Mouse (Mus musculus): ENCODE results near the gene Dmtf1. TPM values are rescaled to one million over a fixed set of nuclear protein-coding genes. Genes with fewer than 3 reads are reported as not detected.

Dmtf1 gene
- total RNA-seq, 2 experiments from 2014 or later = 46.7 to 48.0 TPM

DNA sequence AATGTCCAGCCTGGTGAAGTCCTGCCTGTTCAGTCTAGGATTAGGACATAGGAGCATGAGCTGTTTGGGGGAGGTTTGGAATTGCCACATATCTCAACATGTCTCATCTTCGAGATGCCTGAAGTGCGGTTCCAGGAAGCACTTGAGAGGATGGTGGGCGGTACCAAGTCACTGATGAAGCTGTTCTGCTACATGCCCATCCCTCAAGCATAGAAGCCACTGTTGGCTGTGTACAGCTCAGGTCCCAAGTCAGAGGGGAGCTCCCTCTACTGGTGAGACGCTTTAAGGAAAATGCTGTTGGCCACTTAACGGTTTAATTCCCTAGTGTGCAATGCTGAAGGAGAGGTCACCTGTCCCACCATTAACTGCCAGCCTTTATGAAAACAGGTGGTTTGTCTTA lies 49.8 kb downstream of the Dmtf1 start:
- DNase-seq (ENCODE audit: extremely low spot score in 1 of 2, low spot score in 2 of 2) = peak; percentile 24 to 55
- intact Hi-C loops (cut with DNase I) = no loop called here

DNA sequence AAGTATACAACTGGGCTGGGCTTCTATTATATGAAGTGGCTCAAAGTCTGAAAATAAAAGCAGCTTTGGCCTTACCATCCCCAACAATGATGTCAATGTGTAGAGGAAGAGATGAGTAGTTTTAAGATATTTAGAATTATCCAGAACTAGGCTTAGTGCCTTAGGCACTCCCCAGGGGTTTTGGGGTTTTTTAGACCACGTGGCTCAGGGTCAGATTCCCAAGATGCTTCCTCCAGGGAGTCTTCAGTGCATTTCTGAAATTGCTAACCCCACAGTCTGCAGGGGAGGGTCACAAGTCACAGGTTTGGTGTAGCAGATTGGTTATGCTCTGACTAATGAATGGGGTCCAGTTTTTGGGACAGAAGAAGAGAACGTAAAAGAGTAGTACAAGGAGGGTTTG lies 50.3 kb downstream of the Dmtf1 start:
- no peak for DNase-seq (ENCODE audit: extremely low spot score in 1 of 2, low spot score in 2 of 2)
- intact Hi-C loops (cut with DNase I) = no loop called here

DNA sequence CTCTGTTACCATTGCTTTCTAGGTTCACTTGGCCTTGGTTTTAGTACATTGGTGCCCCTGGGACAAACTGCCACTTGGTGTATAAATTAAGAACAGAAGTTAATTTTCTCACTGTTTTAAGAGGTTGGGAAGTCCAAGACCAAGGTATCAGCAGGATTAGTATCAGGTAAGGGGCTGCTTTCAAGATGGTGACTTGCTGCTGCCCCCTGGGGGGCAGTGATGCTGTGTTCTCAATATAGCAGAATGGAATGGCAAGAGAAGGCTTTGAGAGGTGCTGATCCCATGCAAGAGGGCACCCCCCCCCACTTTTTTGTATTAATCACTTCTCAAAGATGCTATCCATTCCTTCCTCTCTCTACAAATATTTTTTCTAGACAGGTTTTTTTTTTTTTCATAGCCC lies 52.0 kb downstream of the Dmtf1 start:
- DNase-seq (ENCODE audit: extremely low spot score in 1 of 2, low spot score in 2 of 2) = no peak
- intact Hi-C loops (cut with DNase I) = no loop called here

DNA sequence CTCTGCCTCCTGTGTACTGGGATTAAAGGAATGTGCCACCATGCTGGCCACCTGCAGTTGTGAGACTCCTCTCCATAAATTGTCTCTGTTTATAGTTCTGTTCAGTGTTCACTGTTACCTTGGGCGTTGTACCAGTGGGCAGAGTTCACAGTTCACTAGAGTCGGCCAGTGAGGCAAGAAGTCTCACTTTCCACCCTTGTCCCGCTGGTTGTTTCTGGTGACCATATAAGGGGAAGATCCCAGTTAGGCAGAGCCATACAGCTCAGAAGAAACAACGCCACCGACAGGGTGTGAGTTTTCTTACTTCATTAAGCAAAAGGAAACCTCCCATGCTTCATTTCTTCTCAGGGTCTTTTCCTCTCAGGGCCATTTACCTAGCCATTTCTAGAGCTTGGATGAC lies 53.1 kb downstream of the Dmtf1 start:
- DNase-seq (ENCODE audit: extremely low spot score in 1 of 2, low spot score in 2 of 2) = no peak
- intact Hi-C loops (cut with DNase I) = no loop called here

DNA sequence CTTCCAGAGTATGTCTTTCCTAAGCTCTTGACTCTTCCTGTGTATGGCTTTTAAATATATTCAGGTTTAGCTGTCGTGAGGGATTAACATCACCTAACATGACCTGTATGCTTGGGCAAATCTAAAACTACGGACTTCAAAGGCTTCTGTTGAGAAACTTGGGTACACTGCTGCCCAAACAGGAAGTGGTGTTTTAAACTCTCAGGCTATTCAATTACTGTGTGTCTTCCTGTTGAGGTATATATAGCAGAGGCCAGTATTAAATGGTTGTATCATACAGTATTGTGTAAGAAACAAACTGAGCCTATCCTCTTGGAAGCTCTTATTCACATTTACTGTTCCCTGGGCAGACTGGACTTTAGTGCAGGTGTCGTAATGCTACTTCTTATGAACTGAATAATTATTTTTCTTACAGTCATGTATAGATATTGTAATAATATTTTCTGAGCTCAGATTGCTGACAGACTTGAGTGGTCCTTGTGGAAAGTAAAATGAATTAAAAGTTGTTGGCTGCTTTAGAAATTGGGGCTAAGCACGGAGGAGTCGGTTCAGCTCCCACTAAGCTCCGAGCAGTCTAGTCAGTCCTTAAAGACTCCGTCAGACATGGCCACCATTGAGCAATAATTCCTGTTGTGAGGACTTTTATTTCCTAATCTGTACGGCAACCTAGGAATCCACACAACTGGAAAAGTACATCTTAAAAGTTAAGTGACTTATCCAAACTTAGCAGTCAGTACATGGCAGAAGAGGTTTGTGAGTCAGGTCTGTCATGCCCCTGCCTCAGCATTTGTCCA lies 54.1 kb downstream of the Dmtf1 start:
- no peak for DNase-seq (ENCODE audit: extremely low spot score in 1 of 2, low spot score in 2 of 2)
- intact Hi-C loops (cut with DNase I) = no loop called here

DNA sequence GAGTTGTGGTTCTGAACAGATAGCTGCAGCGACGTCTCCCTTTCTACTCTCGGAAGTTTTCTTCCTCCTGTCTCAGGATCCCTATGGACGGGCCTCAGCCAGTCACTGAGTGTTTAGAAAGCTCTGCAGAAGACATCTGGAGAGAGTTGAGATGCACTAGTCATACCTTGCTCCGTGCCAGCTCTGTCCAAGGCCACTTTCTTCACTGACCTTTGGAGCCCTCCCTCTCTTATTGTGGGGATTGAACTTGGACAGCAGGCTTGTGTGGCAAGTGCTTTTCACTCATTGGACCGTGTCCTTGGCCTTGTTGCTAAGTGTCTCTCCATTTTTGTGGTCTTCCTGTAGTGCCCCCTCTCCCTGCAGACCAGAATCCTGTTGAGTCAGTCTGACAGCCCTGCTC lies 54.8 kb downstream of the Dmtf1 start:
- no peak for DNase-seq (ENCODE audit: extremely low spot score in 1 of 2, low spot score in 2 of 2)
- intact Hi-C loops (cut with DNase I) = no loop called here

DNA sequence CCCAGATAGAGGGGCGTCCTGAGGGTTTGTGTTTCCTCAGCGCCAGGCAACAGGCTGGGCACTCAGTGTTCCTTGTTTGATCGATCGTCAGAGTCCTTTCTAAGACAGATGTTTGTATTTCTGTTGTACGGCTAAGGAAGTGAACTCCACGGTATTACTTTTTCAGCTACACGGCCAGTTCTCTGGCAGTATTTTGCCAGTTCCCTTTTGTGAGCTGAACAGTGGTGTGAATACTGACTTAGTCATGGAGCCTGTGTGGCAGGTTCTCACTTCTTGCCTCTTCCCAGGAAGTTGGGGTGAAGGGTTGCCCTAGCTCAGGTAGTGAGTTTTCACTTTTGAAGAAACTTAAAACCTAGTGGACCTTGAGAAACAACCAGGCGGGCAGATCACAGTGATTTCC lies 57.6 kb downstream of the Dmtf1 start:
- no peak for DNase-seq (ENCODE audit: extremely low spot score in 1 of 2, low spot score in 2 of 2)
- intact Hi-C loops (cut with DNase I) = no loop called here

DNA sequence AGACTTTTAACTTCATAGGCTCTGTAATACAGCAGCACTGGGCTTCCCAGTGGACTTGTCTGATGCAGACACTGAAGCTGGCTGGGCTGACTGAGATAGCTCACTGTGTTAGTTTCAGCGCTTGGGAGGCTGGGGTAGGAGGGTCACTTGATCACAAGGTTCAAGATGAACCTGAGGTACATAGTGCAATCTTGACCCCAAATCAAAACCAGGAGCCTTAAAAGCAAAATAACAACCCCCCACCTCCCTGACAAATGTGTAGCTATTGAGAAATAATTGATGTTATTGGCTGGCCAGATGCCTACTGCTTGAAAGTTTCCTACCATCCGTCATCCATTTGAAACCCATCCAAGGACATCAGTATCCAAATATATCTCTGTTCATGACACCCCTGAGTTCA lies 58.9 kb downstream of the Dmtf1 start:
- intact Hi-C loops (cut with DNase I) = no loop called here
- no peak for DNase-seq (ENCODE audit: extremely low spot score in 1 of 2, low spot score in 2 of 2)

DNA sequence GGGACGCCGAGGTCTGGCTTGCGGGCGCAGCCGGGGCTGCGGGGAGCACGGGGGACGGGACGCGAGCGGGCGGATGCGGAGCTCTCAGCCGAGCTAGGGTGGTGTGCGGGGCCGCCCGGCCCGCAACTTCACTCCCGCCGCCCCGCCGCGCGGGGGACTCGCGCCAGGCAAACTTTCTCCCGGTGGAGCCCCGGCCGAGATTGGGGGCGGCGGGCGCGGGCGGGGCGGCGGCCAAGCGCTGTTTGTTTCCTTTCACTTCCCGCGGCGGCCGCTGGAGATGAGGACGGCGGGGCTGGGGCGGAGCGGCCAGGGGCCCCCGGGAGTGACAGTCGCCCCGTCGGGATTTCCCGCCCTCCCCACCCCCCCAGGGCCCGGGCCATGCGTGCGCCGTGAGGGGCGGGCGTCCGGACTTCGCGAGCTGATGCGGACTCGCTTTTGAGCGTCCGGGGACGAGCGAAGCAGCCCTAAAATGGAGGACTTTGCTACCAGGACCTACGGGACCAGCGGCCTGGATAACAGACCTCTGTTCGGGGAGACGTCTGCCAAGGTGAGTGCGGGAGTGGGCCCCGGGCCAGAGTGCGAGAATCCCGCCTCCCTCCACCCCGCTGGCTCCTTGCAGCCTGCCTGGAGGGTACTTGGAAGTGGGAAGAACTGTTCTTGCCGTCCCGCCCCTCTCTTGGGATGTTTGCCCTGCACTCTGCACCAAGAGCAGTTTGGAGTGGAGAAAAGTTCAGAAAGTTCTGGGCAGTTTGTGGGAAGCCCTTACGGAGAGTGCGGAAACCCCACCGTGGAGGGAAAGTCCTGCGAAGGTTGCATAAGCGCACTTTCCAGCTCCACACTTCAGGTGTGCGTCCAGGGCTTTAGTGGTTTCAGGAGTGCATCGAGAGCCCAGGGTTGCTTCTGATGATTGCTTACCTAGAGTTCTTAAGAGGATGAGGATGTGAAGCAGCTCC lies 60.5 kb downstream of the Dmtf1 start:
- DNase-seq (ENCODE audit: extremely low spot score in 1 of 2, low spot score in 2 of 2) = peak in 1 of 2 experiments; percentile 74
- intact Hi-C loops (cut with DNase I) = no loop called here

DNA sequence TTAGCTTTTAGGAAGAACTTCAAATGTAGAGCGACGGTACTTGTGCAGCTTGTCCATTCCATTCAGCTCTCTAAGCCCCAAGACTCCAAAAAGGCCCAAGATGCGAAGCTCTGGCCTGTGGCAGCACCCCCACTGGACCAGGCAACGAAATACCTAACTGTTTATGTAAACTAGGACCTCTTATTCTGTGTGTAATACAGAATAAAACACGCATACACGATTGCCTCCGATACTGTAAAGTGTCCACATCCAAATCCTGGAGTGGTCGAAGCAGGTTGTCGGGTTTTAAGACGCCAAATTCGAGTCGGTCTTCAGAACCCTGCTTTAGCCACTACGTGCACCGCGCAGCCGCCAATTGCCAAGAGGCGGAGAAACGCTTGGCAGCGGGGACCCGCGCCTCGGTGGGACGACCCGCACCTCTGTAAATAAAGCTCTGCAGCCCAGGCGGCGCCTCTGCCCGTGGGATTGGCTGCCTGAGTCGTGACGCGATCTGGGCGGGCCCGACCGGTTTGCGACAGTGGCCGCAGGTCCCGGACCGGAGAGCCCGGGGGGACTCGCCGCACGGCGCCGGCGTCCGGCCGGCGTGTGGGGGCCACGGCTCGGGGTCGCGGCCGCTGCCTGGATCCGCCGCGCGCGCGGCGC lies 61.2 kb downstream of the Dmtf1 start, which contains the start of gene Tmem243:
Tmem243 (plus strand) TSS at position 462 of the 642 bp plus-strand sequence.
- intact Hi-C loops (cut with DNase I) = no loop called here
- peak; percentile 81 to 94 for DNase-seq (ENCODE audit: extremely low spot score in 1 of 2, low spot score in 2 of 2)

DNA sequence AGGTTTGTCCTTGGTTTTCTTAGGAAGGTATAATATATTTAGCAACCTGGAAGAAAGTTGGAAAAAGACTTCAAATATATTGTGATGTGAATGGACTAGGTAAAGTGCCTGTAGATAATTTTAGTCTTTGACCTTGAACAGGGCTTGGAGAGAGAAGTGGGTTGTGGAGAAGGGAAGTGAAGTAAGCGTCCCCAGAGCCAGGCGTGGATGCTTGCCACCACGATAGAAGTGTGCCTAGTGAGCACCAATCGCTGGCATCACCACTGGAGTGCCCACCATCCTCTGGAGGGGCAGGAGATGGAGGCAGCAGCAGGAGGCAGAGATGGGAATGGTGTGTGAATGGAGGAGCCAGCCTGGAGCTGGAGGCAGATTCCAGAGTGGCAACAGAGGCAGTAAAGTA lies 68.1 kb downstream of the Dmtf1 start:
- intact Hi-C loops (cut with DNase I) = no loop called here
- no peak for DNase-seq (ENCODE audit: extremely low spot score in 1 of 2, low spot score in 2 of 2)

DNA sequence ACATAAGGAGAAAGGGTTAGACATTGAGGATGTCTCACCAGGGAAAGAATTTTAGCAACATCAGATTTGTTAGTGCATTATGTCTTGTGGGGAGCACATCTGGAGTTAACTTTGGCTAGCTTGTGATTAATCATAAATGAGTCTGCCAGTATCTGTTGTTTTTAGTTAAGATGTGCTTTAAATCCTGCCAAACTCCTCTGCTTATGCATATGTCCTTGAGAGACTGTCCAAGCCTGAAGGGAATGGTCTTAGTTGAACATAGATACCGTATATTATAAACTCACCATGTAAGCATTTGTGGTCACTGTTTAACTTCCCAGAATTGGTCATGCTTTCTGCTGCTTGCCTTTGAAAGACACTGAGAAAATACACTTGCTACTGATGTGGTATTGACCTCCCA lies 68.9 kb downstream of the Dmtf1 start:
- no peak for DNase-seq (ENCODE audit: extremely low spot score in 1 of 2, low spot score in 2 of 2)
- intact Hi-C loops (cut with DNase I) = no loop called here

DNA sequence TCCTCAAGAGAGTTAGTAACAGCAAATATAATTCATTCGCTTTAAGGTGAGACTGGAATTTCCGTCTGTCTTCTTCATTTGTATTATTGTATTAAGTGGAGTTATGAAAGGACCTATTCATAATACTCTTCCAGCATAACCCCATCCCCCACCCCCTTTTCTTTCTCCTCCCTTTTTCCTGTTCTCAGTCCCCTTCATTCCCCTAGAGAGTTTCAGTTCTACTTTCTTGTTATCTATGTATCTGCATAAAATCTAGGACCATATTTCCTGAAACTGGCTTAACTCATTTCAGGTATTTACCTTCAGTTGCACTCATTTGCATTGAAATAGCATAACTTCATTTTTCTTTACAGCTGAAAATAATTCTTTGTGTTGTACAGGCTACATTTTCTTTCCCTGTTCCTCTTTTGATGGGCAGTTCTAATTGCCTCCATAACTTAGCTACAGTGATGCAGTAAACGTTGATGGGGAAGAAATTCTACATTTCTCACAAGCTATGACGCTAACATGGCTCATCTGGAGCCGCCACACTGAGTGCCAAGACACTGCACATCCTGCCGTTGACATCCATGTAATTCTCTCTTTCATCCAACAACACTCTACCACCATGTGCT lies 71.0 kb downstream of the Dmtf1 start:
- DNase-seq (ENCODE audit: extremely low spot score in 1 of 2, low spot score in 2 of 2) = no peak
- intact Hi-C loops (cut with DNase I) = no loop called here

DNA sequence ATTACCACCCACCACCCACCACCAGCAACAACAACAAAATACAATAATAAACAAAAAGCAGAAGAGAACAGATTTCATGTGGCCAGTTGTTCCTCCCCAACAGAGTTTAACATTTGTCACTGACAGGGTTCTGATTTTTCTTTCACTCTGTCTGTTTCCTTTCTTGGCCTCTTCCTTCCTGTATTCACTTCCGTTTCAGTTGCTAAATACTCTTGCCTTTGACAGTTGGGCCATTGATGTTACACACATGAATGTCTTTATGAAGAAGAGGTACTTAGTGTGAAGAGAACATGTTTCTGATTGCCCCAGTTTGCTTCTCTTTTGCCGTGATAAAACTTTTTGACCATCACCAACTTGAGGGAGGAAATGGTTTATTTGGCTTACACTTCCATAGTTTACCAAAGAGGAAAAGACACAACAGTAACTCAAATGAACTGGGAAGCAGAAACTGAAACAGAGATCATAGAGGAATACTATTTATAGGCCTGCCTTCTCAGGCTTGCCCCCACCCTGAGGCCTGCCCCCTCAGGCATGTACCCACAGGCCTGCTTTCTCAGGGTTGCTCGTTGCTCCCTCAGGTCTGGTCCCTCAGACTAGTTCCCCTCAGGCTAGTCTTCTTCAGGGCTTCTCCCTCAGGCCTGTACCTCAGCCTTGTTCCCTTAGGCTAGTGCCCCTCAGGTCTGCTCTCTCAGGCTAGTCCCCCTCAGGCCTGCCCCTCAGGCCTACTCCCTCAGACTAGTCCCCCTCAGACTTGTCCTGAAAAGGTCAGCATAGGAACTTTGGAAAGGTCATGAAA lies 74.5 kb downstream of the Dmtf1 start:
- DNase-seq (ENCODE audit: extremely low spot score in 1 of 2, low spot score in 2 of 2) = no peak
- intact Hi-C loops (cut with DNase I) = no loop called here

DNA sequence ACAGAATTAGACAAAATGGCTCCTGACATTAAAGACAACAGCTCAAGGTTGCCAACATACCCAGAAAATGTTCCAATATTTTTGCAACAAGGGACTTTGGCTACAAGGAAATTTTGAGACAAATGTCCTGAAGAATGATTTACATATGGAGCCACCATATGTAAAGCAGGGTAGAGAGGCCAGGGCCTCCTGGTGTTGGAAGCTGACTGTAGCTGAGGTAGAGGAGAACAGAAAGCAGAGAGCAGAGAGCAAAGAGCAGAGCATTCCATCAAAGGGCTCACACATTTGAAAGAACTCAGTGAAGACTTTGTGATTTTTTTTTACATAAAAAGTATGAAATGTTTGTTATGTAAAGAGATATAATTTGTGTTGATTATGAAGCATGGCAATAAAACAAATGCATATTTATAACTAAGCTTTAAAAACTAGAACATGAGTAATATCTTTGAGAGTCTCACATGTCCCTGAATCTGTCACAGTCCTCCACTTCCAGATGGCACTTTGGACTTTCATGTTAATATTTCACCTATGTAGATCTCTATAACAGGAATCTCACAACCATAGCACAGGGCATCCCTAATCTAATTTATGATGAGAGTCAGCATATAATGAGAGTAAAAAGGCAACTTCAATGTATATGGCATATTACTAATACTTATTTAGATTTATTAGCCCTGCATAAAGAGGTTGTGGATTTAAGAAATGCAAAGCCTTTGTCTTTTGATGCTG lies 81.6 kb downstream of the Dmtf1 start:
- DNase-seq (ENCODE audit: extremely low spot score in 1 of 2, low spot score in 2 of 2) = no peak
- intact Hi-C loops (cut with DNase I) = loop anchor here (10.0 kb wide), 1 partner anchor 345 kb away; no protein-coding TSS in a partner anchor

DNA sequence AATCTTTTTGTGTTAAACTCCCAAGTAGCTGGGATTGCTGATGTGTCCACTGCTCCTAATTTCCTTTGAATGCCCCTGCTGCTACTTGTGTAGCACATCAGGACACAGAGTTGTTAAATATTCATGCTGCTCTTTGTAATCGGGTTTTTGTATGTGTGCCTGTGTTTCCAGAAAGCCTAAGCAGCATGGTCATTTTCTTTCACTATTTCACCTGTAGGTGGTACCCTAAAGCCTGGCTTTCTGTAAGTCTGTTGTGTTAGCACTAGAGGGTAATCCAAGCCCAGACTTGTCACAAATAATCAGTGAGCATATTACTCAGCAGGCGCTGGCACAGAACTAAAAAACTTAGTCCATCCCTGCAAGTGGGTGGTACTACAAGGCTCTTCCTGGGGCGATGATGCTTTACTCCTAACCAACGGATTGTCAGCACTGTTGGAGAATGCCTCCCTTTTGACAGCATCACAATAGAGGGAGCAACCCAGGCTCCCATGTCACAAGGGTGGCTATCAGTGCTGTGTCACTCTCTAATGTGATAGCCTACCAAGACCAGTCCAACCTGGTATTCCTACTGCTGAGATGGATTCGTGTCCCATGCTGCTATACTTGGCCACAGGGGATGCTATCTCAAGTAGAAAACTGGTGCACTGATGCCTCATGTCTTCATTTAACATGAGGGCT lies 88.3 kb downstream of the Dmtf1 start:
- DNase-seq (ENCODE audit: extremely low spot score in 1 of 2, low spot score in 2 of 2) = peak in 1 of 2 experiments; percentile 13
- intact Hi-C loops (cut with DNase I) = loop anchor here (10.0 kb wide), 1 partner anchor 351 kb away; no protein-coding TSS in a partner anchor

DNA sequence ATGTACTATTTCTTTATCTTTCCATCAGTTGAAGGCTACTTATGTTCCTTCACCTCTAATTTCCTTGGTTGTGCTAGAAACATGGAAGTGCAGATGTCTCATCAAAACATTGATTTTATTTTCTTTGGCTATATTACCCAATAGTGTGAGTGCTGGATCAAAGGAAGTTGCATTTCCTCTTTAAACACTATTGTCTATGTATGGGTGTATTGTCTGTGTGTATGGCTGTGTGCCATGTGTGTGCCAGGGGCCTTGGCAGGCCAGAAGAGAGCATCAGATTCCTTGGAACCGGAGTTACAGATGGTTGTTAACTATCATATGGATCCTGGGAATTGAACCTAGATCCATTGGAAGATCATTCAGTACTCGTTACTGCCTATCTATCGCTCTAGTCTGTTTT lies 90.2 kb downstream of the Dmtf1 start:
- DNase-seq (ENCODE audit: extremely low spot score in 1 of 2, low spot score in 2 of 2) = no peak
- intact Hi-C loops (cut with DNase I) = loop anchor here (10.0 kb wide), 1 partner anchor 353 kb away; no protein-coding TSS in a partner anchor
